Mouse (Mus musculus) CH12F3 (cell line): ENCODE data around the gene Med28.

Experiments used
- in situ Hi-C: fragments of 300-500 bp; cut with MboI; formaldehyde crosslinking; loops from 2 replicates; pipeline ENCODE4 v1.14.3; 2020; ENCODE audit warnings: low sequenced_read_pairs

The Med28 gene

DNA sequence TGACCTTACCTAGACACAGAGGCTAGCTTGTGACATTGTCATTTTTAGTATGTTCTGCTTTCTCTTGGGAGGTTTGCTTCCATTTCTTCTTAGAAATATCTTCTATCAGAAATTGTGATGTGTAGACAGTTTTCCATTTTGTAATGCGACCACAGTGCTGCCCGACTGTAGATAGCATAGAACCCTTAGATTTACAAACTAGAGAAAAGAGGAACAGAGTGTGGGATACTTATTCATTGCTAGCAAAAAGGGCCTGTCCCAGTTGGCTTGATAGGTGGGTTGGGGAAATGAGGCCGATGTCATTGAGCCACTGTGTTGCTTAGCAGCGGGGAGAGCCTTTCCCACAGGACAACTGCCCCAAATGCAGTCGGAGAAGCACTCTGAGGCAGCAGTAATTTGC lies 22.5 kb upstream of the Med28 start:
- in situ Hi-C loops, result no loop called here

DNA sequence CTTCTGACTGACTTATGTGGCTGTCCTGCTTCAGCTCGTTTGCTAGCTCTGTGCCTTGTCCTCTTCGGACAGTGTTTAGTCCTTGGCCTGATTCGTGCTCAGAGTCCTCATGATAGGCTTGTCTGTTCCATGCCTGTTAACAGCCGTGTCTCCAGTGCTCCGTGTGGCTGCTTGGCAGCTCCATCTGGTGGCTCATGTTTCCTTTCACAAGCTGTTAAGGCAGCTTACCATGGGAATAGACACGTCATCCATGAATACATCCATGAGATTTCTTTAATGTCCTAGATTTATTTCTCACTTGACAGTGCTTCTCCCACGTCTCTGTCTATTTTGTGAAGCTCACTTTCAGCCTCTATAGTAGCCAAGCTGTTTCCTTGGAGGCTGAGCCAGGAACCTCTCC lies 10.0 kb upstream of the Med28 start:
- in situ Hi-C loops, result no loop called here

- in situ Hi-C loops, result no loop called here
These were observed 7.1 kb upstream of the Med28 start for GRCm38 (mm10) chr5:45512908-45513307.

GRCm38 (mm10) chr5:45513511-45513910 lies 6.5 kb upstream of the Med28 start:
- in situ Hi-C loops, result no loop called here

GRCm38 (mm10) chr5:45514599-45514998 lies 5.4 kb upstream of the Med28 start:
- in situ Hi-C loops, result no loop called here

DNA sequence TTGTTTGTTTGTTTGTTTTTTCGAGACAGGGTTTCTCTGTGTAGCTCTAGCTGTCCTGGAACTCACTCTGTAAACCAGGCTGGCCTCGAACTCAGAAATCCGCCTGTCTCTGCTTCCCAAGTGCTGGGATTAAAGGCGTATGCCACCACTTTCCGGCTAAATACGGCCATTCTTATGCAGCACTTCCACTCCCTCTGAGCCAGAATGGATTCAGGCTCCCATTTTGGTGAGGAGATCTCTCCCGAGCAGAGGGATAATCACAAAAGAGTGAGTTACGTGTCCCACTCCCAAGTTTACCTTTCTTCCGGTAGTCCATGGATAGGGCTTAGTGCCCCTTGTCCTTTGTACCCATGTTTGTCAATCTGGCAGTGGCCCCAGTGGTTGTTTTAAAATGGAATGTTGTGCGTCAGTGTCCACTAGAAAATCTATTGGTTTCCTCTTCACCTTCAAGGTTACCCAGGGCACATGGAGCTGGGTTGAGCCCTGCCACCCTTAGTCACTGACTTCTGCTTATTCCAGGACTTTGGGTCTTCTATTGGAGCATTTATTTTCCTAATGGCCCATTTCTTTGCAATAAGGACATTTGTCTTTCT lies 4.8 kb upstream of the Med28 start:
- in situ Hi-C loops, result no loop called here

GRCm38 (mm10) chr5:45520809-45521110 lies 731 bp downstream of the Med28 start:
- in situ Hi-C loops, result no loop called here

GRCm38 (mm10) chr5:45521601-45522000 lies 1.6 kb downstream of the Med28 start:
- in situ Hi-C loops, result no loop called here

GRCm38 (mm10) chr5:45525101-45525500 lies 5.1 kb downstream of the Med28 start:
- in situ Hi-C loops, result loop anchor here (25.0 kb wide), 1 partner anchor 137 kb away; the partner anchor contains the start of gene Ncapg

GRCm38 (mm10) chr5:45526338-45526737 lies 6.3 kb downstream of the Med28 start:
- in situ Hi-C loops, result loop anchor here (25.0 kb wide), 1 partner anchor 136 kb away; the partner anchor contains the start of gene Ncapg

- in situ Hi-C loops, result loop anchor here (25.0 kb wide), 1 partner anchor 133 kb away; the partner anchor contains the start of gene Ncapg
These were observed 9.7 kb downstream of the Med28 start for GRCm38 (mm10) chr5:45529696-45530095.

DNA sequence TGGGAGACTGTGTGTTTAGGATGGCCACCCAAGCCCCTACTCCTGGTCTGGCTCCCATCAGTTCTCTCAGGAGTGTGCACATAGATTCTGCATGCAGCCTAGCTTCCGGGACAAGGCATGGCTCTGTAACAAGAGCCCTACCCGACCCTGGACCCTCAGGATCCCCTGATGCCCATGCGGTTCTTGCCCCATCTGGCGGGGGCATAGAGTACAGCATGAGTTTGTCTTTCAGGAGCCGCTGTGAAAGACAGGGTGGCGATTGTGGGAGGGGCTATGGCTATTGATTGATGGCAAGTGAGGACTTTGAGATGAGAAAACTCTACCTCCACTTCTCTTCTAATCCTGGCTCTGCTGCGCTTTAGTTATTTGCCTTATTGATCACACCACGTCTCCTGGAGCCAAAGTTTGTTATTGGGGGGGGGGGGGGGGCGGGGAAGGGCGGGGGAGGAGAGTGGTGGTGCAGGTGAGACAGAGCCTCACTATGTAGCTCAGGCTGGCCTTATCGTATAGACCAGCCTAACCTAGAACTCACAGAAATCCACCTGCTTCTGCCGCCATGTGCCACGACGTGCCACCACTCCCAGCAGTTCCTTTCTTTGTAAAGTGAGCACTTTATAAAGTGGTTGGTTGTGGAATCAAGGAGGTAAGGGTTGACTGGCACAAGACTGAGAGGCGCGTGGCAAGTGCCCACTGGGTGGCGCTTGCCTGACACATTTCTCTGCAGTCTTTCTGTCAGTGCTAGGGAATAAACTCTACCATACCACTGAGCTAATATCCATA lies 14.5 kb downstream of the Med28 start:
- in situ Hi-C loops, result loop anchor here (25.0 kb wide), 1 partner anchor 128 kb away; the partner anchor contains the start of gene Ncapg

DNA sequence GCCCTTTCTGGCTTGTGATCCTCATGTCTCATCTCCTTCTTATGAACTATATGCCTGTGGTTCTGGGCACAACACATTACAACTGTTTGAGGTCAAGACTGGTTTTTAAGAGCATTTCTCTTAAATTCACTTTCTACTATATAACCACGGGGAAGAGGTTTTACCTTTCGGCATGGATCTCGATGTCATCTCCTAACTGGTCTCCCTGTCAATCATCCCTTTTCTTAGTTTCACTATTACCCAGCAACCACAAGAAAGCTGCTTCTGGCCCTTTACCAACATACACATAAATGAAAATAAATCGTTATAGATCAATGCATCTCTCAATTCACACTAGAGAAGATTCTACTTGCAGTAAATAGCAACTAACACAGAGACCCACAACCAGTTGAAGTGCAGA lies 15.1 kb downstream of the Med28 start:
- in situ Hi-C loops, result loop anchor here (25.0 kb wide), 1 partner anchor 127 kb away; the partner anchor contains the start of gene Ncapg

DNA sequence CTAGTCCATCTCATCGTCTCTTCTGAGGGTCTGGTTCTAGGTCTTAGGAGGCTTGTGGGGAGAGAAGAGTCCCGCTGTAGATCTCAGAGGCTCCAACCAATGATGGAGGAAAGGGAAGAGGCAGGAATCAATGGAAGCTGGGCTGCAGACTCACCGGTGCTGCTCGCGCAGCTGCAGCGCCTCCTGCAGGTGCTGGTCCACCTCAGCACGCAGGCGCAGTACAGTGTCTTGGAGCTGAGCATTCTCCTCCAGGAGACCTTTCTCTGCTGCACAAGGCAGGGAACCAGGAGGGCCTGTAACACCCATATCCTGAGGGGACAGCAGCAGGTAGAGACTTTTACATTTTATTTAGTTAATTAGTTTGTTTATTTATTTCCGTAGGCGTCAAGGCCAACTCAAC lies 19.5 kb downstream of the Med28 start:
- in situ Hi-C loops, result loop anchor here (25.0 kb wide), 1 partner anchor 123 kb away; the partner anchor contains the start of gene Ncapg

DNA sequence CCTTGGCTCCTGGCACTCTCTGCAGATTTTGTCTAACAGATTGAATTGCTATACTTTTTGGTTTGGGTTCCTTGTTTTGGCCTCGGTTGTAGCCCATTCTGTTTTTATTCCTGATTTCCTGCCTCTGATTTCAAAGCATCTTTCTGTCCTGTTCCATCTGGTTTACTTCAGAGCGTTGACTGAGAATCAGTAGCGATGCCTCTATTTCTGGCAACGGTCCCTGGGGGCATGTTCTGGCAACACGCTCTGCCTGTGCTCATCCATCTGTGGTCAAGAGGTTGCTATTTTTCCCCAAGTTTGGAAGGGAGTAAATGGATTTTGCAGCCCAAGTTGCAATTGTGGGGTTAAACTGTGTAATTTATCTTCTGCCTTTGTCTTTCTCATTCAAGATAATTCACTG lies 23.3 kb downstream of the Med28 start:
- in situ Hi-C loops, result loop anchor here (25.0 kb wide), 1 partner anchor 119 kb away; the partner anchor contains the start of gene Ncapg

DNA sequence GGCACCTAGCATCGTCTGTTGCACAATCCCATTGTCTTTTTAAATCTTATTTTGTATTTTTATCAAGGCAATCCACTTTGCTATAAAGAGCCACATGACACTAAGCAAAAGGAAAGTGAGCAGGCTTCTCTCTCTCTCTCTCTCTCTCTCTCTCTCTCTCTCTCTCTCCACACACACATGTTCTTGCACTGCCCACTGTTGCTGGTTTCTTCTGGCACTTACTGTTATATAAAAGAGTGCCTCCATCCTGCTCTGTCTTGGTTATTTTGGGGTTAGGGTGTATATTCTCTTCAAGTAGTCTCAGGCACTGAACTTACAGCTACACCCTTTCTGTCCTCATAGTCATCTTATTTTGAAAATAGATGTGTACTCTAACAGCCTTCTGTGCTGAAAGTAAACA lies 29.6 kb downstream of the Med28 start:
- in situ Hi-C loops, result loop anchor here (25.0 kb wide), 1 partner anchor 113 kb away; the partner anchor contains the start of gene Ncapg

DNA sequence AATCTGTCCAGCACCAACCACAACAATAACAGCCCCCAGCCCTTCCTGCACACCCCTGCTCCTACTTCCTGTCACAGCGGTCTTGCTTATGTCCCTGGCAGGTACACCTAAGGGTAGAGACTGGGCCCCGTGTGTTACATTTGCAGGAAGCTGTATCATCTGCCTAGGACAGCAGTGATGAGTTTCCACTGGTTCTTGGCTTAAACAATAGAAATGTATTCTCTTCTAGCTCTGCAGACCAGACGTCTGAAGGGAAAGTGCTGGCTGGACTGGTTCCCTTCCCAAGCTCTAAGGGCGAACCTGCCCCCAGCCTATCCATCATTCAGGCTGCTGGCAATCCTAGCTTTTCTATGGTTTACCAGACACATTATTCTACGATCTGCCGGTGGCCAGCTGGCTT lies 44.0 kb downstream of the Med28 start:
- in situ Hi-C loops, result no loop called here

DNA sequence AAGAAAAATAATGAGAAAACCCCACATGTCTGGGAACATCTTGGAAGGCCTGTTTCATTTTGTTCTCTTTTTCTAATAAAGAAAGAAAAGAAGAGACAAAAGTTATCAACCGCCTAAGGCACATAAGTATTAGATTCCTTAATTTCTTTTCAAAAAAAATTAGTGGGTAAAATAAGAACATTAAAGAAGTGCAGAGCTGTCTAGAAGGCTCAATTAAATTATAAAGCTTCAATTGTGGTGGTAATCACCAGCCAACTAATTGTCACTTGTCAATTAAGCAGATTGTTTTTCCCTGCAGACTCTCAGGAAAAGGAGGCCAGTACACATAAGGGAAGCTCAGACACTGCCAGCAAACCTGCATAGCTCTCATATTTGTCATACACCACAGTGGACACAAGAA lies 45.8 kb downstream of the Med28 start:
- in situ Hi-C loops, result no loop called here

DNA sequence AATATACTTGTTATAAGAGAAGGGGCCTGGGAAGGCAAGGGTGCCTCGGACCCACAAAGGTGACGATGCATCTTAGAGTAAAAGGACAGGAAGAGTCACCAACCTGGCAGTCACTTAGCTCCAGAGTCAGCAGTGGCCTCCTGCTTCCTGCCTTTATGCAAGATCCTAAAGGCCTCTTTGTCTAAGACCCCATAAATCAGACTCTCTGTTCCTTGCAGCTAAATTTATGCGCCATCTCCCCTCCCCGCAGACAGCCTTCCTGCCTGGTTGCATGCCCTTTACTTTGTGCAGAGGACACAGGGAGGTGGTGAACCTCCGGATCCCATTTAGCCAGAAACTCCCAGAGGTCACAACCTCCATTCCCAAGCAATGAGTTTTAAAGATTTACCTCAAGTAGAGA lies 52.8 kb downstream of the Med28 start:
- in situ Hi-C loops, result no loop called here

DNA sequence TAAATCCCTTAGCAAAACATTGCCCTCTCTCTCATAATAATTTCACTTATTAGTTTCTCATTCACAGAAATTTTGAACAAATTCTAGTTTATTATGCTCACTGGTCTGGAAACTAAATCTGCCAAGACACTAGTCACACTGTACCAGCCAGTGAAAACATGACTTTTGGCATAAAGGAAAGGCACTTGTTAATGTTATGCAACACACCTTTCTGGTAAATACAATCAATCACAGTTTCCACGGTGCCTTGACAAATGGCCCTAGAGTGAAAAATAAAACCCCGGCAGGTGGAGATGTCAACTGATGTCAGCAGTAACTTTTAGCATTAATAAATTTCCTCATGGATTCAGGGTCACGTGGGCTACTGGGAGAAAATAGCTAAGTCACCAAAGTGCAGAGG lies 56.7 kb downstream of the Med28 start:
- in situ Hi-C loops, result no loop called here

GRCm38 (mm10) chr5:45577376-45577775 lies 57.3 kb downstream of the Med28 start:
- in situ Hi-C loops, result no loop called here
